Mouse (Mus musculus) ES-Bruce4 (cell line): ENCODE results near the gene Pcf11. TPM values are rescaled to one million over a fixed set of nuclear protein-coding genes. Genes with fewer than 3 reads are reported as not detected.

Experiments used
- H3K27ac ChIP-seq: 2 replicates; pipeline ENCODE4 v1.5.1; 2012; ENCODE audit warnings: low read length, inconsistent platforms; ENCODE audit not compliant: insufficient read depth
- H3K27me3 ChIP-seq: 2 replicates; pipeline ENCODE4 v1.6.1; 2012; ENCODE audit warnings: mild to moderate bottlenecking, low read length, inconsistent platforms; ENCODE audit not compliant: control insufficient read depth, poor library complexity, insufficient read depth, severe bottlenecking
- H3K36me3 ChIP-seq: 2 replicates; pipeline ENCODE4 v1.6.1; 2012; ENCODE audit warnings: inconsistent platforms, mild to moderate bottlenecking, low read length, moderate library complexity; ENCODE audit not compliant: control insufficient read depth, poor library complexity, insufficient read depth, severe bottlenecking
- H3K4me1 ChIP-seq: one replicate; pipeline ENCODE4 v1.8.1; 2011; ENCODE audit warnings: low read length; ENCODE audit not compliant: control insufficient read depth, insufficient read depth
- H3K4me3 ChIP-seq: 2 replicates; pipeline ENCODE4 v1.5.1; 2011; ENCODE audit warnings: low read depth, mild to moderate bottlenecking, low read length
- H3K9ac ChIP-seq: 2 replicates; pipeline ENCODE4 v1.6.1; 2012; ENCODE audit warnings: low read depth, mild to moderate bottlenecking, inconsistent platforms; ENCODE audit not compliant: poor library complexity, severe bottlenecking
- H3K9me3 ChIP-seq: replicated peaks from 2 replicates; pipeline ENCODE4 v1.6.1; 2012; ENCODE audit warnings: mild to moderate bottlenecking, low read length, inconsistent platforms; ENCODE audit not compliant: control insufficient read depth, poor library complexity, insufficient read depth, severe bottlenecking
- CTCF ChIP-seq: IDR thresholded peaks from one replicate; pipeline ENCODE4 v1.8.1; 2011; ENCODE audit warnings: low read depth, low read length
- EP300 ChIP-seq: IDR thresholded peaks from 2 replicates; pipeline ENCODE4 v1.6.1; 2011; ENCODE audit warnings: low read depth, low read length; ENCODE audit not compliant: insufficient read depth
- POLR2A ChIP-seq: IDR thresholded peaks from one replicate; pipeline ENCODE4 v1.8.1; 2011; ENCODE audit warnings: low read length; ENCODE audit not compliant: insufficient read depth
- polyA plus RNA-seq: library from polyadenylated mRNA; stranded (reverse); fragments of >200 nt; gene quantifications from 2 replicates; pipeline ENCODE4 v1.2.4, GENCODE M21; 2011; ENCODE audit warnings: low read depth; ENCODE audit not compliant: missing spikeins, insufficient read depth, insufficient read length

The Pcf11 gene
- polyA plus RNA-seq, 1 experiment, result 63.2 TPM

DNA sequence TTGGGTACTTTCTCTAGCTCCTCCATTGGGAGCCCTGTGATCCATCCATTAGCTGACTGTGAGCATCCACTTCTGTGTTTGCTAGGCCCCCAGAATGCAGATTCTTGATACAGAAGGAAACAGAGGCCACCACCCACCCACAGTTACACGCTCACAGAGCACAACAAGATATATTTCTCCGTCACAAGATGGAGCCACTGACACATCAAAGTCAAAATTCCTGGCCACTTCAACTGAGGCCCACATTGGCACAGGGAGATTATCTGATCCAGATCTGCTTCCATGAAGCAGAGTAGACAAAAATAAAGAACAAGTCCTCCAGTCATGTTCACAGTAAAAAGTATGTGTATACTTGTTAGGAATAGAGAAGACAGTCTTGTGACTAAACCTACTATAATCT, 39.6 kb downstream of the Pcf11 start:
- TF ChIP-seq POLR2A (no peak), CTCF (no peak), EP300 (no peak)
- no peak overlapping the region for H3K9ac ChIP-seq
- H3K4me3 ChIP-seq, result no peak overlapping the region
- H3K27me3 ChIP-seq, result no peaks in the 10 kb centered on the region
- H3K36me3 ChIP-seq, result no peaks in the 10 kb centered on the region
- no peaks in the 10 kb centered on the region for H3K9me3 ChIP-seq
- H3K4me1 ChIP-seq, result no peaks in the 10 kb centered on the region
- no peak overlapping the region for H3K27ac ChIP-seq

DNA sequence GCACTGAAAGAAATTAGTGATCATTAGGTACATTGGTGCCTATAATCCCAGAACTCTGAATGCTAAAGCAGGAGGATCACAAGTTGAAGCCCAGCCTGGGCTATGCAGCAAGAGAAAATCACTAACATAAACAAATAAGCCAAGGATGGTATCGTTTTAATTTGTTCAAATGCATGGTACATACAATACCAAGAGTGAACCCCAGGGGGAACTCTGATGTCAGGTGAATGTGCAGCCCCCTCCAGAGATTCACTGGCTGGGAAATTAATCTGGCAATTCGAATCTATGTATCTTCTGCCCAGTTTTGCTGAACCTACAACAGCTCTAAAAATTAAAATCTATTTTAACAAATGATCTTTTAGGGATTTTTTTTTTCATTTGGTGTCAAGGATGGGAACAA, 45.2 kb downstream of the Pcf11 start:
- no peak for TF ChIP-seq EP300
- Histone ChIP-seq H3K9me3 (no peaks in the 10 kb centered on the region), H3K4me3 (no peak overlapping the region), H3K36me3 (no peaks in the 10 kb centered on the region), H3K9ac (no peak overlapping the region), H3K4me1 (no peaks in the 10 kb centered on the region), H3K27me3 (no peaks in the 10 kb centered on the region), H3K27ac (no peak overlapping the region)

DNA sequence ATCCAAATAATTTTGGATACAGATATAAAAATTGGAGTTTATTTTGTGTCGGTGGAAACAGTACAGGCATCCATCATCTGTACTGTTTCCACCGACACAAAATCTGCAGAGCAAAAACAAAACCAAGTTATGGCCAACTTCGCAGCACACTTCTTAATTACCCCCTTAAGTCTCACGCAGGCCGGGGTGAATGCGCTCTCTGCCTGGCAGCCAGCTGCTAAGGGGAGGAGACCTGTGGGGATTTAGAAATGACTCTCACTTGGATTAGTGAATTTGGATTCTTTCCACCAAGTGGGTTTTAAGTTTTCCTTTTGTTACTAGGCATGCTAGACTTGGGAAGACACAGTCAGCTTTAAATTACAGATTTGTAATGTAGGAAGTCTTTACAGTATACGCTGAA, 58.9 kb downstream of the Pcf11 start:
- Histone ChIP-seq H3K36me3 (no peaks in the 10 kb centered on the region), H3K4me3 (no peak overlapping the region), H3K9ac (no peak overlapping the region), H3K27ac (no peak overlapping the region), H3K9me3 (no peaks in the 10 kb centered on the region), H3K4me1 (no peaks in the 10 kb centered on the region), H3K27me3 (no peaks in the 10 kb centered on the region)
- no peak for TF ChIP-seq POLR2A
- TF ChIP-seq CTCF, result no peak
- no peak for TF ChIP-seq EP300

DNA sequence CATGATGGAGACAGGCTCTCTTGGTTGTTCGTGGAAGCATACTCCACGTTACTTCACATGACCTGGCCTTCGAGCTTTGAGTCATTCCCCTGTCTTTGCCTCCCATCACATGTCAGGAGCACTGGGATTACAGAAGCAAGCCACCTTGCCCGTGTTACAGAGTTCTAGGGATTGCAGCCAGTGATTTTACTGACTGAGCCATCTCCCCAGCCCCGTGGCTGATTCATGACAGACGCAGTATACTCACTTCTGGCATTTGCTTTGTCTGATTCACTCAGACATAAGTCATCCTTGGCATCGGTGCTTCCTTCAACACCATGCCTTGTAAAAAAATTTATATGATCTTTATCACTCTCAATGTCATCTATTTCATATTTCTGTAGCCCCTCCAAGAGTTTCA, 64.8 kb downstream of the Pcf11 start:
- no peaks in the 10 kb centered on the region for H3K27me3 ChIP-seq

More for the DNA sequence above, 64.8 kb downstream of the Pcf11 start:
- TF ChIP-seq POLR2A (no peak), EP300 (no peak), CTCF (no peak)
- Histone ChIP-seq H3K36me3 (no peaks in the 10 kb centered on the region), H3K4me1 (no peaks in the 10 kb centered on the region), H3K9me3 (no peaks in the 10 kb centered on the region), H3K4me3 (no peak overlapping the region), H3K9ac (no peak overlapping the region), H3K27ac (no peak overlapping the region)

Other genes with a start within 250 kb of the Pcf11 start
- 35.3 and 35.6 TPM in 2 replicates for gene Ccdc90b, start 108.8 kb downstream of the Pcf11 start, polyA plus RNA-seq
- 2.1 and 2.5 TPM in 2 replicates for gene Ankrd42, start 32.8 kb downstream of the Pcf11 start, polyA plus RNA-seq
- 3.7 and 5.9 TPM in 2 replicates for gene Rab30, start 71.7 kb upstream of the Pcf11 start, polyA plus RNA-seq
- 64.5 and 69.3 TPM in 2 replicates for gene Ddias, start 204.3 kb upstream of the Pcf11 start, polyA plus RNA-seq
- gene Prcp, start 204.5 kb upstream of the Pcf11 start, polyA plus RNA-seq, result 38.8 and 40.5 TPM in 2 replicates